In the genomic region with DNA sequence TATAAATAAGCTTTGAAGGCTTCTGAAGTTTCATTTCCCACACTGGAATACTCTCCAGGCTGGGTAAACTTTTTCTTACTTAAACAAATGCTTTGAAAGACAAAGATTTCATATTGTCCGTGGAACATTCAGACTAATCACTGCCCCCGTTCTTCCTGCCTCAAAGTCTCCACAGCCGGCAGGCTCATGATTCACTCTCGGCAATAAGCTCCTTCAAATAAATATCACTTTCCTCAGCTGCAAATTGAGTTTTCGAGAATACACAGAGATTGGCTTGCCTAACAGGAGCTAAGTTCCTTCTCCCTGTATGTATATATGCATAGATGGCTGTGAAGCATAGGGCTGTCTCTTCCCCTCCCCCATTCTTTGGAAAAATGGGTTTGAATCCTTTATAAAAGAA, we compare ENCODE assay signal across 13 mouse cellular contexts.
DNase-seq lines count a peak whose midpoint lies in the region; ATAC-seq and TF ChIP-seq lines count a peak whose summit lies in the region.
"Had no signal": no experiment of that assay in that cellular context is flagged by ENCODE, and none has a peak within 500 bp of the region (broad histone marks: within the 10 kb centered on the region; RNA-seq: fewer than 3 reads in every experiment).

No protein-coding gene starts in this region.

- H3K4me2 ChIP-seq in kidney, embryonic 15.5 days = peak overlapping the region; percentile 22
- no peak overlapping the region for H3K4me2 ChIP-seq in neural tube, embryonic 13.5 days
- no peak overlapping the region for H3K4me2 ChIP-seq in forebrain, embryonic 12.5 days
- no peak overlapping the region for H3K4me2 ChIP-seq in liver, embryonic 12.5 days
- H3K4me2 ChIP-seq: neural tube, embryonic 12.5 days had no signal

- TF ChIP-seq POLR2A in kidney, adult 2 months (IDR thresholded peaks at IDR 0.05; ENCODE audit: low read depth, low read length) = no peak

- H3K4me1 ChIP-seq in kidney, embryonic 15.5 days = peaks cover 13% of the 10 kb centered on the region
- H3K4me1 ChIP-seq in kidney, adult 2 months (ENCODE audit: control insufficient read depth, insufficient read depth, low read length) = no peaks in the 10 kb centered on the region
- peaks cover 1% of the 10 kb centered on the region for H3K4me1 ChIP-seq in neural tube, embryonic 13.5 days (replicated peaks)
- peaks cover 16% of the 10 kb centered on the region for H3K4me1 ChIP-seq in forebrain, embryonic 12.5 days
- H3K4me1 ChIP-seq in liver, embryonic 12.5 days = no peaks in the 10 kb centered on the region
- H3K4me1 ChIP-seq: neural tube, embryonic 12.5 days had no signal

- no peak overlapping the region for H3K9ac ChIP-seq in kidney, embryonic 15.5 days
- H3K9ac ChIP-seq in neural tube, embryonic 13.5 days = no peak overlapping the region
- H3K9ac ChIP-seq in forebrain, embryonic 12.5 days = no peak overlapping the region
- H3K9ac ChIP-seq in liver, embryonic 12.5 days = no peak overlapping the region
- H3K9ac ChIP-seq: neural tube, embryonic 12.5 days had no signal

- peak; percentile 50; the same call in 1 of the 2 replicates for ATAC-seq in frontal cortex, adult (ENCODE audit: low TSS enrichment)
- ATAC-seq in kidney, embryonic 15.5 days (replicated peaks; ENCODE audit: low FRiP score) = no peak
- ATAC-seq in neural tube, embryonic 13.5 days (ENCODE audit: low read depth) = no peak
- ATAC-seq in forebrain, embryonic 12.5 days (ENCODE audit: low FRiP score) = no peak
- ATAC-seq in liver, embryonic 12.5 days = no peak

- H3K27me3 ChIP-seq in kidney, embryonic 15.5 days = no peaks in the 10 kb centered on the region
- no peaks in the 10 kb centered on the region for H3K27me3 ChIP-seq in kidney, adult 2 months (replicated peaks; ENCODE audit: control insufficient read depth, insufficient read depth, low read length)
- H3K27me3 ChIP-seq in neural tube, embryonic 13.5 days = no peaks in the 10 kb centered on the region
- H3K27me3 ChIP-seq in forebrain, embryonic 12.5 days = peaks cover 4% of the 10 kb centered on the region; the same call in 1 of the 2 replicates
- no peaks in the 10 kb centered on the region for H3K27me3 ChIP-seq in liver, embryonic 12.5 days (replicated peaks)
- H3K27me3 ChIP-seq: neural tube, embryonic 12.5 days had no signal

- no peak for TF ChIP-seq CTCF in kidney, adult 2 months (conservative IDR thresholded peaks at IDR 0.05; ENCODE audit: insufficient read depth, insufficient read length, low read depth, low read length)

- H3K27ac ChIP-seq in kidney, embryonic 15.5 days = 0 out of 2 replicates have a peak overlapping the region, but pooled peaks have one; percentile 9
- H3K27ac ChIP-seq in kidney, adult 2 months (ENCODE audit: insufficient read depth, low read depth, low read length) = no peak overlapping the region
- 0 out of 2 replicates have a peak overlapping the region, but pooled peaks have one; percentile 18 for H3K27ac ChIP-seq in neural tube, embryonic 13.5 days (replicated peaks)
- no peak overlapping the region for H3K27ac ChIP-seq in forebrain, embryonic 12.5 days
- H3K27ac ChIP-seq in liver, embryonic 12.5 days = no peak overlapping the region
- H3K27ac ChIP-seq: hindbrain, embryonic 10.5 days; neural tube, embryonic 12.5 days had no signal

- H3K9me3 ChIP-seq in kidney, embryonic 15.5 days (replicated peaks) = no peaks in the 10 kb centered on the region
- no peaks in the 10 kb centered on the region for H3K9me3 ChIP-seq in neural tube, embryonic 13.5 days
- no peaks in the 10 kb centered on the region for H3K9me3 ChIP-seq in forebrain, embryonic 12.5 days
- no peaks in the 10 kb centered on the region for H3K9me3 ChIP-seq in liver, embryonic 12.5 days (replicated peaks)
- H3K9me3 ChIP-seq: hindbrain, embryonic 10.5 days; neural tube, embryonic 12.5 days had no signal

- 16% methylated on average over 5 of the region's 5 CpGs for WGBS in kidney, embryonic 15.5 days
- 43% methylated on average over 5 of the region's 5 CpGs for WGBS in kidney, adult 2 months
- 70% methylated on average over 5 of the region's 5 CpGs for WGBS in neural tube, embryonic 13.5 days
- WGBS in forebrain, embryonic 12.5 days = 44% methylated on average over 5 of the region's 5 CpGs
- 51% methylated on average over 5 of the region's 5 CpGs for WGBS in liver, embryonic 12.5 days (ENCODE audit: insufficient replicate concordance)

- DNase-seq in frontal cortex, postnatal 14 days (ENCODE audit: low spot score in 2 of 2) = no peak
- DNase-seq in kidney, adult 2 months = no peak
- DNase-seq in neural tube, embryonic 10.5 days (ENCODE audit: extremely low spot score, low spot score) = no peak
- DNase-seq: adrenal gland, postnatal 25 days; cerebellum, adult 11-12 months; kidney, adult 8-10 months had no signal

- no peaks in the 10 kb centered on the region for H3K36me3 ChIP-seq in kidney, embryonic 15.5 days
- no peaks in the 10 kb centered on the region for H3K36me3 ChIP-seq in kidney, adult 2 months (ENCODE audit: control insufficient read depth, insufficient read depth, low read length)
- H3K36me3 ChIP-seq in neural tube, embryonic 13.5 days = no peaks in the 10 kb centered on the region
- H3K36me3 ChIP-seq in forebrain, embryonic 12.5 days (replicated peaks) = no peaks in the 10 kb centered on the region
- no peaks in the 10 kb centered on the region for H3K36me3 ChIP-seq in liver, embryonic 12.5 days
- H3K36me3 ChIP-seq: hindbrain, embryonic 10.5 days; neural tube, embryonic 12.5 days had no signal

- H3K4me3 ChIP-seq in kidney, embryonic 15.5 days (replicated peaks) = no peak overlapping the region
- no peak overlapping the region for H3K4me3 ChIP-seq in kidney, adult 2 months (ENCODE audit: insufficient read depth, low read depth, low read length)
- H3K4me3 ChIP-seq in neural tube, embryonic 13.5 days = no peak overlapping the region
- H3K4me3 ChIP-seq in forebrain, embryonic 12.5 days (replicated peaks) = no peak overlapping the region
- H3K4me3 ChIP-seq in liver, embryonic 12.5 days = no peak overlapping the region
- H3K4me3 ChIP-seq: hindbrain, embryonic 10.5 days; neural tube, embryonic 12.5 days had no signal

Comparison
In these comparisons a context has a peak if more than half of its experiments do, and no peak if none do; other contexts are left out.
1. H3K27ac ChIP-seq: peak in kidney, embryonic 15.5 days (single experiment) and neural tube, embryonic 13.5 days (single experiment); none in kidney, adult 2 months (single experiment), forebrain, embryonic 12.5 days (single experiment) and liver, embryonic 12.5 days (single experiment).